In genomic region chr4:137497892-137498722, GRCm38 (mm10) we compare ENCODE assay signal across 9 mouse cellular contexts. TPM values are rescaled to one million over a fixed set of nuclear protein-coding genes. Genes with fewer than 3 reads are reported as not detected.
DNase-seq lines count a peak whose midpoint lies in the region; ATAC-seq and TF ChIP-seq lines count a peak whose summit lies in the region.
"Had no signal": no experiment of that assay in that cellular context is flagged by ENCODE, and none has a peak within 500 bp of the region (broad histone marks: within the 10 kb centered on the region; RNA-seq: fewer than 3 reads in every experiment).

No protein-coding gene starts in this region.

- peak overlapping the region; percentile 87 for H3K27ac ChIP-seq in lung, embryonic 16.5 days (ENCODE audit: low read length)
- H3K27ac ChIP-seq in forebrain, embryonic 14.5 days (ENCODE audit: low read depth, low read length) = peak overlapping the region; percentile 50; the same call in 1 of the 2 replicates
- peak overlapping the region; percentile 41 for H3K27ac ChIP-seq in hindbrain, embryonic 14.5 days
- peak overlapping the region; percentile 71 for H3K27ac ChIP-seq in liver, adult 2 months (replicated peaks; ENCODE audit: insufficient read depth, low read depth, low read length)
- H3K27ac ChIP-seq: macrophage had no signal

- H3K4me1 ChIP-seq in lung, embryonic 16.5 days (replicated peaks; ENCODE audit: control insufficient read depth, insufficient read depth, low read length) = peaks cover 44% of the 10 kb centered on the region
- H3K4me1 ChIP-seq in forebrain, embryonic 14.5 days (ENCODE audit: control insufficient read depth, insufficient read depth, low read length) = peaks cover 3% of the 10 kb centered on the region; the same call in 1 of the 2 replicates
- 0 out of 2 replicates have a peak, but pooled peaks cover 5% of the 10 kb centered on the region for H3K4me1 ChIP-seq in hindbrain, embryonic 14.5 days (replicated peaks; ENCODE audit: control insufficient read depth, insufficient read depth, low read length)
- H3K4me1 ChIP-seq in liver, adult 2 months (ENCODE audit: control insufficient read depth, insufficient read depth, low read length) = peaks cover 2% of the 10 kb centered on the region; the same call in 1 of the 2 replicates

- no peaks in the 10 kb centered on the region for H3K9me3 ChIP-seq in lung, embryonic 16.5 days (ENCODE audit: control insufficient read depth, low read length)
- H3K9me3 ChIP-seq in forebrain, embryonic 14.5 days (replicated peaks; ENCODE audit: control insufficient read depth, low read length) = no peaks in the 10 kb centered on the region
- no peaks in the 10 kb centered on the region for H3K9me3 ChIP-seq in hindbrain, embryonic 14.5 days (ENCODE audit: control insufficient read depth, low read length)

- H3K9ac ChIP-seq in lung, embryonic 16.5 days (ENCODE audit: low read length) = peak overlapping the region; percentile 22
- H3K9ac ChIP-seq in forebrain, embryonic 14.5 days (ENCODE audit: low read length) = no peak overlapping the region
- no peak overlapping the region for H3K9ac ChIP-seq in hindbrain, embryonic 14.5 days
- no peak overlapping the region for H3K9ac ChIP-seq in liver, adult 2 months (ENCODE audit: low read depth, low read length)

- H3K4me2 ChIP-seq in lung, embryonic 16.5 days (ENCODE audit: low read depth, low read length) = no peak overlapping the region
- H3K4me2 ChIP-seq in forebrain, embryonic 14.5 days (ENCODE audit: low read length) = no peak overlapping the region
- no peak overlapping the region for H3K4me2 ChIP-seq in hindbrain, embryonic 14.5 days (replicated peaks)

- peak; percentile 41 for ATAC-seq in lung, embryonic 16.5 days (ENCODE audit: low read depth)
- ATAC-seq in forebrain, embryonic 14.5 days = no peak
- no peak for ATAC-seq in hindbrain, embryonic 14.5 days (ENCODE audit: low FRiP score)

- H3K4me3 ChIP-seq in lung, embryonic 16.5 days (ENCODE audit: low read length) = no peak overlapping the region
- no peak overlapping the region for H3K4me3 ChIP-seq in forebrain, embryonic 14.5 days (ENCODE audit: low read depth, low read length)
- H3K4me3 ChIP-seq in hindbrain, embryonic 14.5 days (replicated peaks; ENCODE audit: low read length) = no peak overlapping the region
- no peak overlapping the region for H3K4me3 ChIP-seq in liver, adult 2 months (ENCODE audit: insufficient read depth, low read depth, low read length)

- no peaks in the 10 kb centered on the region; the same call in 1 of the 2 replicates for H3K79me2 ChIP-seq in liver, adult 2 months (ENCODE audit: control insufficient read depth, insufficient read depth, low read length)

- no peak for DNase-seq in lung, adult 18-20 months
- no peak for DNase-seq in forebrain, embryonic 14.5 days (ENCODE audit: low spot score)
- no peak for DNase-seq in hindbrain, embryonic 14.5 days (ENCODE audit: low spot score)
- peak; percentile 28 for DNase-seq in liver, adult 2 months (ENCODE audit: extremely low read depth, low read depth, low spot score)
- no peak for DNase-seq in T-cell, adult 2 months (ENCODE audit: low spot score)
- DNase-seq in c-Kit-positive CD71-positive TER-119-positive erythroid progenitor cells, embryonic 14.5 days (ENCODE audit: low spot score) = no peak
- no peak for DNase-seq in right cerebral cortex, postnatal 10 days (ENCODE audit: low spot score in 2 of 2)

- H3K27me3 ChIP-seq in lung, embryonic 16.5 days (ENCODE audit: control insufficient read depth, insufficient read depth, low read depth, low read length) = no peaks in the 10 kb centered on the region
- H3K27me3 ChIP-seq in forebrain, embryonic 14.5 days (replicated peaks; ENCODE audit: control insufficient read depth, insufficient read depth, low read length) = no peaks in the 10 kb centered on the region
- no peaks in the 10 kb centered on the region for H3K27me3 ChIP-seq in hindbrain, embryonic 14.5 days (ENCODE audit: control insufficient read depth, insufficient read depth, low read length)
- no peaks in the 10 kb centered on the region for H3K27me3 ChIP-seq in liver, adult 2 months (ENCODE audit: control insufficient read depth, insufficient read depth, low read length)

- no peak for TF ChIP-seq CTCF in liver, adult 2 months (IDR thresholded peaks at IDR 0.05; ENCODE audit: low read depth, low read length)

- H3K36me3 ChIP-seq in lung, embryonic 16.5 days (ENCODE audit: control insufficient read depth, insufficient read depth, low read length) = peaks cover 5% of the 10 kb centered on the region
- H3K36me3 ChIP-seq in forebrain, embryonic 14.5 days (ENCODE audit: control insufficient read depth, insufficient read depth, low read length) = no peaks in the 10 kb centered on the region
- H3K36me3 ChIP-seq in hindbrain, embryonic 14.5 days (replicated peaks; ENCODE audit: control insufficient read depth, insufficient read depth) = no peaks in the 10 kb centered on the region
- H3K36me3 ChIP-seq in liver, adult 2 months (ENCODE audit: control insufficient read depth, insufficient read depth, low read length) = no peaks in the 10 kb centered on the region

- WGBS in lung, embryonic 16.5 days = 30% methylated on average over 9 of the region's 9 CpGs
- 74% methylated on average over 9 of the region's 9 CpGs for WGBS in forebrain, embryonic 14.5 days
- 76% methylated on average over 9 of the region's 9 CpGs for WGBS in hindbrain, embryonic 14.5 days
- WGBS in liver, adult 2 months = 71% methylated on average over 9 of the region's 9 CpGs

- no peak for TF ChIP-seq POLR2A in liver, adult 2 months (IDR thresholded peaks at IDR 0.05; ENCODE audit: extremely low read depth, insufficient read depth, low read length)

RNA-seq across cellular contexts. Expression of gene Hspg2, which starts 29.5 kb away (rescaled TPM):
- polyA plus RNA-seq in lung, embryonic 16.5 days (2015; fragmentation: Nextera tagmentation; extraction: Ambion mirVana) = 34.7 and 35.2 TPM in 2 replicates
- 4.0 and 4.7 TPM in 2 replicates for polyA plus RNA-seq in forebrain, embryonic 14.5 days (2014; fragmentation: Nextera tagmentation; extraction: Ambion mirVana)
- 8.7 and 10.7 TPM in 2 replicates for polyA plus RNA-seq in hindbrain, embryonic 14.5 days (2014; fragmentation: Nextera tagmentation; extraction: Ambion mirVana)
- 7.2 and 11.8 TPM in 2 replicates for total RNA-seq in liver, adult 2 months (2014; rRNA removed)
- polyA plus RNA-seq in liver, adult 2 months (2012; rRNA removed) = 7.2 and 7.6 TPM in 2 replicates

RNA-seq across cellular contexts. Expression of gene 1700013G24Rik, which starts 45.0 kb away (rescaled TPM):
- polyA plus RNA-seq in lung, embryonic 16.5 days (2015; fragmentation: Nextera tagmentation; extraction: Ambion mirVana) = not detected in 2 replicates
- polyA plus RNA-seq in forebrain, embryonic 14.5 days (2014; fragmentation: Nextera tagmentation; extraction: Ambion mirVana) = not detected in 2 replicates
- polyA plus RNA-seq in hindbrain, embryonic 14.5 days (2014; fragmentation: Nextera tagmentation; extraction: Ambion mirVana) = not detected in 2 replicates
- not detected in 2 replicates for total RNA-seq in liver, adult 2 months (2014; rRNA removed)
- polyA plus RNA-seq in liver, adult 2 months (2012; rRNA removed) = 0.09 TPM in 1 of 2 replicates, not detected in the other
- polyA plus RNA-seq: macrophage had no signal
